Mouse (Mus musculus) cortical plate, adult 2 months (tissue): ENCODE data around the gene Flywch1. TPM values are rescaled to one million over a fixed set of nuclear protein-coding genes. Genes with fewer than 3 reads are reported as not detected.

Experiments
- H3K27ac ChIP-seq: fragments of 200-500 bp; 2 replicates; pipeline ENCODE4 v1.5.1; 2012; ENCODE audit warnings: low read length, control low read depth, inconsistent platforms; ENCODE audit not compliant: insufficient read depth
- H3K4me1 ChIP-seq: fragments of 200-500 bp; 2 replicates; pipeline ENCODE4 v1.6.1; 2011; ENCODE audit warnings: low read length; ENCODE audit not compliant: control insufficient read depth, insufficient read depth
- H3K4me3 ChIP-seq: fragments of 200-500 bp; 2 replicates; pipeline ENCODE4 v1.5.1; 2011; ENCODE audit warnings: mild to moderate bottlenecking, low read length, control low read depth; ENCODE audit not compliant: insufficient read depth
- CTCF ChIP-seq: fragments of 200-500 bp; IDR thresholded peaks from 2 replicates; pipeline ENCODE4 v1.5.1; 2011; ENCODE audit warnings: mild to moderate bottlenecking, control low read depth, low read length; ENCODE audit not compliant: insufficient read depth; ENCODE audit errors: extremely low read depth
- POLR2A ChIP-seq: fragments of 200-500 bp; IDR thresholded peaks from 2 replicates; pipeline ENCODE4 v1.6.1; 2011; ENCODE audit warnings: mild to moderate bottlenecking, low read length, control low read depth; ENCODE audit not compliant: insufficient read depth; ENCODE audit errors: extremely low read depth
- polyA plus RNA-seq: library from polyadenylated mRNA; depleted of rRNA; stranded (reverse); fragments of >200 nt; gene quantifications from 2 replicates; pipeline ENCODE4 v1.2.3, GENCODE M21; 2012; rRNA removed

Gene Flywch1
- polyA plus RNA-seq, 1 experiment, result 257 TPM

DNA sequence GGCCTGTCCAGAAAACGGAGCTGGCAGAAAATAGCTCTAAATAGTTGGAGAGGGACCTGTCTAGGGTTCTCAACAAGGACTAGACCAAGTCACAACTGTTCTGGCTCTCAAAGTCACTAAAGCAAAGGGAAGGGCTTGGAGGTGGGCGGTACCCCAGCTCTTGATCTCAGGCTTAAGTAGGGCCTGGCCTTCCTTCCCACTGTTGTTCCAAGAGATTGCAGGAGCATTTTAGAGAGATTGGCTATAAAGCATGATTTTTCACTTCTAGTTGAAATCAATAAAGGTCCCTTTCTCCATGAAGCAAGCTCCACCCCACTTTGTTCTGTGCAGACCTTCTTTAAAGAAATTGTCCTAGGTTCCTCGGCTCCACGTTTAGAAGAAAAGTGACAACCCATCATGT, 45.9 kb downstream of the Flywch1 start:
- Histone ChIP-seq H3K4me3 (peak overlapping the region; percentile 47; the same call in 1 of the 2 replicates), H3K27ac (no peak overlapping the region), H3K4me1 (peaks cover 2% of the 10 kb centered on the region; the same call in 1 of the 2 replicates)
- TF ChIP-seq POLR2A, result no peak
- no peak for TF ChIP-seq CTCF

DNA sequence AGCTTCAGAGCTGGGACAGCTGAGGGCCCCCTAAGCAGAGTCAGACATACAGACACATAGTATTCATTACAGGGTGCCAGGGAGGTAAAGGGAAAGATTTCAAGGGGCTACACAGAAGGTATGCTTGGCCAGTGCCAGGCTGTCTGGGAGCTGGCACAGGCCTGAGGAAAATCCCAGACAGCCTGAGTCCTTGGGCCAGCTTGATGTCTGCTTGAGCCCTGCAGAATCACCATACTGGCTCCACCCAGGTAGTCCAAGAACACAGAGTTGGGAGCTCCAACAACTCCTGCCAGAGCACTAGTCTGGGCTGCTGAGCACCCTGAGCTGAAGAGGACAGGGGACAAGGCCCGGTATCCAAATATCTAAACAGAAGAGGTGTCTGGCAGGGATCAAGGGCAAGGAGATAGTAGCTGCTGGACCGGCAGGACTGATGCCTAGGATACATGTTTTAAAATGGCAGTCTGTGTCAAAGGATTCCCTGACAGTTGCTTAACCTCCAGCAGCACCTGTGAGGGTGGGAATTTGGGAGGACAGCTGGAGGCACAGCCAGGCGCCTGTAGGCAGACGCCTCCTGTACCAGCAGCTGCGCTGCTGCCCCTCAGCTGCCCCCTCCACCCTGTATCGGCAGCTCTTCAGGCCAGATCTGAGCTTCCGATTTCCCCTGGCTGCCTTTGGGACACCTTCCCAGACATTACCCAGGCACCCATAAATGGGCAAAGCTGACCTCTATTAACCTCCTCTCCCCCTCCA, 48.9 kb downstream of the Flywch1 start, which contains the start of gene 1520401A03Rik:
1520401A03Rik (minus strand) TSS at position 408 of the 750 bp plus-strand sequence.
- peaks cover 2% of the 10 kb centered on the region; the same call in 1 of the 2 replicates for H3K4me1 ChIP-seq
- no peak within 1 kb of the TSS for H3K4me3 ChIP-seq
- no peak within 1 kb of the TSS for H3K27ac ChIP-seq
- TF ChIP-seq POLR2A, result no peak

DNA sequence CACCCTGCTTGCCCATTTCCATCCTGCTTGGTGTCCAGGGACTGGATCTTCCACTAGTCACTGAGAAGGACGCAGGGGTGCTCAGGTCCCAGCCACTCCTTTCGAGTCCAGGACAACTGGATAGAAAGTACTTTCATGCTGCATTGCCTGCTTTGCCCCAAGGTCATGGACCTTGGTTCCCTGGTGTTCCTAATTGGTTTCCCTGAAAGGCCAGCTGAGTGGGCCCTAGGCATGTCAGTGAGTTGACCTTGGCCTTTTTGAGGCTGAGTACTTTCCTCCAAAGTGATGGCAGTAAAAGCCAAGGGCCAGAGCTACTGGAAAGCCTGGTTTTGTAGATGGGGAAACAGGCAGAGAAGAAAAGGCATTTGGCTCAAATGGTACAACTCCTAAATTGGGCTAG, 49.5 kb downstream of the Flywch1 start:
- Histone ChIP-seq H3K4me1 (peaks cover 2% of the 10 kb centered on the region; the same call in 1 of the 2 replicates), H3K4me3 (no peak overlapping the region), H3K27ac (no peak overlapping the region)
- TF ChIP-seq CTCF (no peak), POLR2A (no peak)

DNA sequence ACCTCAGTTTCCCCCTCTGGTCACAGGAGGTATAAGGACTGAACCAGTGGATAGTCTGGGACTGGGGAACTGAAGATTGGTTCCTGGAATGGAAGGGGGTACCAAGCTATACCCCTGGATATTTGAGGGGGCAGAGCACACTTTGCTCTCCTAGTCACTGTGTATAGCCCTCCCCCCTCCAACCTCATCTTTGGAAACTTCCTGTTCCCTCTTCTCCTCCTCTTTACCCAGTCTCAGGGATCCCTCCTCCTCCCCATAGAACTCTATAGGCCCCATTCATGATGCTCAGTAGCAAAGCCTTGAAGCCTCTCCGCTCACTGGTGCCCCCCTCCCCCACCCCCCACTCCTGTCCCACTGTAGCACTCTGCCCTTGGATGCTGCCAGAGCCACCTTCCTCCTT, 51.9 kb downstream of the Flywch1 start:
- Histone ChIP-seq H3K4me3 (no peak overlapping the region), H3K4me1 (no peaks in the 10 kb centered on the region), H3K27ac (no peak overlapping the region)
- TF ChIP-seq CTCF (no peak), POLR2A (no peak)

DNA sequence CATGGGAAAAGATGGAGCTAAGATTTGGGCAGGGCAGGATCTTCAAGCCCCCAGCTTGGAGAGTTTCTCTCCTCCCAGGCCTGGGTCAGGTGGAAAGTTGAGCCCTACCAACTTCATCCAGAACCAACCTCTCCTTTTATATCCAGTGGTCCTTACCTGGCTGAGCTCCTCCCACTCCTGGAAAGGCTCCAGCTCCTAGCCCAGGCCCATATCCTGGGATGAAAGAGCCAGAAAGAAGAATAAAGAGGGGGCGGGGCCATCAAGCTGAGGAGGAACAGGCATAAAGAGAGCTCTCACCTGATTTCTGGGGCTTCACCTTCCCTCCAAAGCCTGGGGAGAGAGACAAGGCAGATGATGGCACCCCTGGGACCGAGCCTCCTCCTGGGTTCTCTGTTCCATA, 54.4 kb downstream of the Flywch1 start:
- H3K27ac ChIP-seq, result no peak overlapping the region
- H3K4me1 ChIP-seq, result no peaks in the 10 kb centered on the region
- no peak overlapping the region for H3K4me3 ChIP-seq
- no peak for TF ChIP-seq POLR2A
- no peak for TF ChIP-seq CTCF

DNA sequence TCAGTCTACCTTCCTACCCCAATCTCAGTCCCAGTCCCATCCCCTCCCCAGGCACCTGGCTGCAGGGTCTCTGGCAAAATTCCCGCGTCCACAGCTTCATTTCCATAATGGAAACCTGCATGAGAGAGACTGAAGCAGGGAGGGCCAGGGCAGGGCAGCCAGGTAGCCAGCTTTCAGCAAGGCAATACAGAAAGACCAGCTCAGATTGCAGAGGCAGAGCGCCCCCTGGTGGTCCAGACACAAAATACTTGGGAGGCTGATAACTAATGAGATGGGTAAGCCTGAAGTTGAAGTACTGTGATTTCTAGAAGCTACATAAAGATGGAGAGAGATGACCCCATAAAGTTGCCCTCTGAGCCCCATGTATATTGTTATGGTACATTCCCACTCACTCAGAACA, 65.2 kb downstream of the Flywch1 start:
- H3K27ac ChIP-seq, result no peak overlapping the region
- no peak overlapping the region for H3K4me3 ChIP-seq
- H3K4me1 ChIP-seq, result no peaks in the 10 kb centered on the region
- no peak for TF ChIP-seq POLR2A
- TF ChIP-seq CTCF, result peak; percentile 89

DNA sequence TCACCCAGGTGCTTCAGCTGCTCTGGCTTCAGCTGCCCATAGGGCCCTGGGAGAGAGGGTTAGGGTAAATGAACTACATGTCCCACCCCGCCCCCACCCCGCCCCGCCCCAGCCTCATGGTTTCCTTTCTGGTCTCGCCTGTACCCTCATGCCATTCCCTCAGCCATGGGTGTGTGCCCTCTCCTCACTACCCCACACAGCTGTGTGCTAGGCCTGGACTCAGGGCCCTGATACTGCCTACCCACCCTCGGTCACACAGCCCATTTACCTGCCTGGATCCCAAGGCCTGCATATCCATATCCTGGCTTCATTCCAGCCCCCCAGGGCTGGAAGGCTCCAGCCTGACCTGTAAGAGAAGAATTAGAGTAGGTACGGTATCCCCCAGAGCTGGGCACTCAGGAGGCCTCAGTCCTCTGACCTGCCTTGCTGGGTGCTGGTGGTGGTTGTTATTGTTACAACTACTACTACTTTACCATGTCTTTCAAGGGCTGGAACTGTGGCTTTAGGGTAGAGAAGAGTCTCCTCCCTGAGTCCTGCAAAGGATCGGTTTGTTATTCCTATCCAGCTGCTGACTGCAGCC, 65.8 kb downstream of the Flywch1 start:
- TF ChIP-seq POLR2A, result no peak
- no peak for TF ChIP-seq CTCF
- no peak overlapping the region for H3K27ac ChIP-seq
- H3K4me3 ChIP-seq, result no peak overlapping the region

DNA sequence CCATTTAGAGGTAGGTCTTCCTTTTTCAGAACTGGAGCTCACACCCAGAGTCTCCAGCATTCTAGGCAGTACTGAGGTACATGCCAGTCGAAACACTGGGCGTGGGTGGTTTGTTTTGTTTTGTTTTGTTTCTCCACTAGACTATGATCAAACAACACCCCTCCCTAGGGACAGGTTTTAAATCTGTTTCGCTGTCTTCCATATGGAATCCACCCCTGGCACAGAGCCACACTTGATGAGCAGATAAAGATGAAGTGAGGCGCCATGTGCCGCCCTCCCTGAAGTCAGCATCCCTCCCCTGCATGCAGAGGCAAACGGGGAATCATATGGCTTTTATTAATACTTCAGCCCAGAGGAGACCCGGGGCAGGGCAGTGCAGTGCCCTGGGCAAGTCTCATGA, 66.7 kb downstream of the Flywch1 start:
- TF ChIP-seq POLR2A (no peak), CTCF (no peak)
- Histone ChIP-seq H3K27ac (no peak overlapping the region), H3K4me3 (no peak overlapping the region), H3K4me1 (no peaks in the 10 kb centered on the region)

More for the DNA sequence above, 65.8 kb downstream of the Flywch1 start:
- no peaks in the 10 kb centered on the region for H3K4me1 ChIP-seq

DNA sequence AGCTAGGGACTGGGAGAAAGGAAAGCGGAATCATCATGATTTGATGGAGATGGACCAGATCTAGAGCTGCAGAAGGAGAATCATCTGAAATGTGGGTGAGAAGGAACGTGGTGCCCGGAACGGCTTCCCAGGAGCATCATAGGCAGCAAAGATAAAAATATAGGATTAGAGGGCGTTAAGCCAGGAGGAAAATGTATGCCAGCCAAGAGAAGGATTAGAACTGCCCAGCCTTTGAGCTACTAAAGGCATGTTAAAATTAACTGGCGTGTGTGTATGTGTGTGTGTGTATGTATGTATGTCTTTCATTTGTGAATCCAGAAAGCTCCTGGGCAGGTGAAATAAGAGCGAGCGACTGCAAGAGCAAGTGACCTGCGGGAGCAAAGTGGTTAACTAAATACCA, 68.1 kb downstream of the Flywch1 start:
- Histone ChIP-seq H3K27ac (no peak overlapping the region), H3K4me1 (no peaks in the 10 kb centered on the region), H3K4me3 (no peak overlapping the region)
- TF ChIP-seq CTCF (no peak), POLR2A (no peak)

Other genes with a start within 250 kb of the Flywch1 start
- 7.9 and 8.7 TPM in 2 replicates for gene Zfp213, start 207.4 kb downstream of the Flywch1 start, polyA plus RNA-seq
- gene Zfp13, start 172.1 kb downstream of the Flywch1 start, polyA plus RNA-seq, result 27.2 and 28.5 TPM in 2 replicates
- 0.13 TPM in 1 of 2 replicates, not detected in the other for gene Zscan10, start 170.7 kb downstream of the Flywch1 start, polyA plus RNA-seq
- gene Mmp25, start 126.3 kb downstream of the Flywch1 start, polyA plus RNA-seq, result 0.23 and 0.28 TPM in 2 replicates
- 0.10 TPM in 1 of 2 replicates, not detected in the other for gene Bicdl2, start 111.1 kb downstream of the Flywch1 start, polyA plus RNA-seq
- gene Hcfc1r1, start 98.0 kb downstream of the Flywch1 start, polyA plus RNA-seq, result 137 and 139 TPM in 2 replicates
- 8.5 and 8.8 TPM in 2 replicates for gene Thoc6, start 97.7 kb downstream of the Flywch1 start, polyA plus RNA-seq
- gene Tnfrsf12a, start 94.1 kb downstream of the Flywch1 start, polyA plus RNA-seq, result 2.7 and 4.2 TPM in 2 replicates
- gene Cldn6, start 92.4 kb downstream of the Flywch1 start, polyA plus RNA-seq, result 0.09 TPM in 1 of 2 replicates, not detected in the other
- 0.13 and 0.21 TPM in 2 replicates for gene Cldn9, start 87.6 kb downstream of the Flywch1 start, polyA plus RNA-seq
- gene 1520401A03Rik, start 48.8 kb downstream of the Flywch1 start, polyA plus RNA-seq, result 0.21 TPM in 2 replicates
- 10.3 and 10.6 TPM in 2 replicates for gene Pkmyt1, start 45.3 kb downstream of the Flywch1 start, polyA plus RNA-seq
- gene Paqr4, start 30.7 kb downstream of the Flywch1 start, polyA plus RNA-seq, result 61.8 and 65.7 TPM in 2 replicates
- 0.85 and 0.96 TPM in 2 replicates for gene Kremen2, start 25.8 kb downstream of the Flywch1 start, polyA plus RNA-seq
- 27.2 and 28.8 TPM in 2 replicates for gene Flywch2, start 14.5 kb upstream of the Flywch1 start, polyA plus RNA-seq
- 640 and 696 TPM in 2 replicates for gene Srrm2, start 18.9 kb upstream of the Flywch1 start, polyA plus RNA-seq
- 547 and 628 TPM in 2 replicates for gene Elob, start 57.5 kb upstream of the Flywch1 start, polyA plus RNA-seq
- gene Prss33, start 64.5 kb upstream of the Flywch1 start, polyA plus RNA-seq, result not detected in 2 replicates
- gene Prss32, start 72.3 kb upstream of the Flywch1 start, polyA plus RNA-seq, result not detected in 2 replicates
- gene Prss41, start 72.6 kb upstream of the Flywch1 start, polyA plus RNA-seq, result 0.23 and 0.29 TPM in 2 replicates
- not detected in 2 replicates for gene Prss21, start 96.5 kb upstream of the Flywch1 start, polyA plus RNA-seq
- not detected in 2 replicates for gene Dcpp1, start 109.3 kb upstream of the Flywch1 start, polyA plus RNA-seq
- not detected in 2 replicates for gene Dcpp2, start 109.3 kb upstream of the Flywch1 start, polyA plus RNA-seq
- gene Dcpp3, start 145.9 kb upstream of the Flywch1 start, polyA plus RNA-seq, result not detected in 2 replicates
- not detected in 2 replicates for gene Sbp, start 170.1 kb upstream of the Flywch1 start, polyA plus RNA-seq
- not detected in 2 replicates for gene Sbpl, start 183.7 kb upstream of the Flywch1 start, polyA plus RNA-seq
- gene Prss30, start 209.0 kb upstream of the Flywch1 start, polyA plus RNA-seq, result 0.46 and 0.47 TPM in 2 replicates
- 1.6 and 1.7 TPM in 2 replicates for gene Prss22, start 226.5 kb upstream of the Flywch1 start, polyA plus RNA-seq